Mouse (Mus musculus) cerebellum, adult 2 months (tissue): Measurements from ENCODE around the gene Rrad. TPM values are rescaled to one million over a fixed set of nuclear protein-coding genes. Genes with fewer than 3 reads are reported as not detected.

Experiments used
- DNase-seq, 2 experiments: peaks; one replicate each; pipeline ENCODE4 v3.0.0; 2021
- H3K27ac ChIP-seq: fragments of 200-500 bp; 2 replicates; pipeline ENCODE4 v1.5.1; 2012; ENCODE audit warnings: low read length, control low read depth, inconsistent platforms; ENCODE audit not compliant: insufficient read depth
- H3K27me3 ChIP-seq: fragments of 200-500 bp; 2 replicates; pipeline ENCODE4 v1.6.1; 2012; ENCODE audit warnings: inconsistent platforms, mild to moderate bottlenecking, low read length, moderate library complexity; ENCODE audit not compliant: control insufficient read depth, insufficient read depth
- H3K4me1 ChIP-seq: fragments of 200-500 bp; 2 replicates; pipeline ENCODE4 v1.6.1; 2011; ENCODE audit warnings: low read length; ENCODE audit not compliant: control insufficient read depth, insufficient read depth
- H3K4me3 ChIP-seq: fragments of 200-500 bp; replicated peaks from 2 replicates; pipeline ENCODE3; 2011; ENCODE audit warnings: mild to moderate bottlenecking, low read depth, low read length, control low read depth; ENCODE audit not compliant: insufficient read depth
- CTCF ChIP-seq: fragments of 200-500 bp; IDR thresholded peaks from 2 replicates; pipeline ENCODE4 v1.5.1; 2011; ENCODE audit warnings: low read depth, mild to moderate bottlenecking, control low read depth, low read length, moderate library complexity, borderline replicate concordance; ENCODE audit not compliant: insufficient read depth
- POLR2A ChIP-seq: fragments of 200-500 bp; IDR thresholded peaks from 2 replicates; pipeline ENCODE4 v1.6.1; 2011; ENCODE audit warnings: low read length, control low read depth, borderline replicate concordance; ENCODE audit not compliant: insufficient read depth
- WGBS: fragments of 180-500 bp; shearing (Covaris S2); methylation state at CpG from one replicate; pipeline ENCODE4 v1.1.7; 2018; 5-methylcytosine and 5-hydroxymethylcytosine counted together
- polyA plus RNA-seq: library from polyadenylated mRNA; depleted of rRNA; stranded (reverse); fragments of >200 nt; gene quantifications from 2 replicates; pipeline ENCODE4 v1.2.3, GENCODE M21; 2012

The Rrad gene
- polyA plus RNA-seq, 1 experiment: 3.3 TPM

GRCm38 (mm10) chr8:104629306-104630110 lies 1.6 kb downstream of the Rrad start:
- no peak overlapping the region for H3K4me3 ChIP-seq
- no peaks in the 10 kb centered on the region; the same call in 1 of the 2 replicates for H3K27me3 ChIP-seq
- DNase-seq: peak; percentile 23 to 33
- WGBS: 30% methylated on average over 22 of the region's 22 CpGs
- TF ChIP-seq POLR2A: no peak
- no peak for TF ChIP-seq CTCF
- H3K27ac ChIP-seq: no peak overlapping the region
- peaks cover 11% of the 10 kb centered on the region for H3K4me1 ChIP-seq

- no peaks in the 10 kb centered on the region; the same call in 1 of the 2 replicates for H3K27me3 ChIP-seq
- peaks cover 11% of the 10 kb centered on the region for H3K4me1 ChIP-seq
- DNase-seq: peak in 1 of 2 experiments; percentile 4
- H3K27ac ChIP-seq: no peak overlapping the region
- H3K4me3 ChIP-seq: no peak overlapping the region
- 78% methylated on average over 21 of the region's 21 CpGs for WGBS
- no peak for TF ChIP-seq POLR2A
- no peak for TF ChIP-seq CTCF
These were observed 2.7 kb downstream of the Rrad start for GRCm38 (mm10) chr8:104628402-104628801.

- WGBS: 70% methylated on average over 4 of the region's 4 CpGs
- H3K4me3 ChIP-seq: no peak overlapping the region
- peak in 1 of 2 experiments; percentile 2 for DNase-seq
- no peak overlapping the region for H3K27ac ChIP-seq
- H3K27me3 ChIP-seq: no peaks in the 10 kb centered on the region; the same call in 1 of the 2 replicates
- TF ChIP-seq CTCF (no peak), POLR2A (no peak)
- H3K4me1 ChIP-seq: peaks cover 11% of the 10 kb centered on the region
These were observed 3.9 kb downstream of the Rrad start for GRCm38 (mm10) chr8:104627065-104627740.

- Histone ChIP-seq H3K27ac (no peak within 1 kb of the TSS), H3K4me1 (peaks cover 2% of the 10 kb centered on the region), H3K4me3 (no peak within 1 kb of the TSS), H3K27me3 (no peaks in the 10 kb centered on the region)
- 75% methylated on average over 6 of the region's 6 CpGs for WGBS
- no peak for TF ChIP-seq CTCF
- TF ChIP-seq POLR2A: no peak
- no peak for DNase-seq
These were observed 7.0 kb downstream of the Rrad start, which contains the start of gene Cdh16 for GRCm38 (mm10) chr8:104624161-104624560. Gene Cdh16, minus strand, starts transcription at chr8:104624396.

GRCm38 (mm10) chr8:104620765-104621164 lies 10.4 kb downstream of the Rrad start:
- no peak for DNase-seq
- no peak overlapping the region for H3K4me3 ChIP-seq
- H3K27me3 ChIP-seq: no peaks in the 10 kb centered on the region
- no peak overlapping the region for H3K27ac ChIP-seq
- TF ChIP-seq CTCF: no peak
- TF ChIP-seq POLR2A: no peak
- 79% methylated on average over 5 of the region's 5 CpGs for WGBS
- no peaks in the 10 kb centered on the region for H3K4me1 ChIP-seq

- H3K4me1 ChIP-seq: peaks cover 5% of the 10 kb centered on the region; the same call in 1 of the 2 replicates
- WGBS: 57% methylated on average over 4 of the region's 4 CpGs
- no peak overlapping the region for H3K27ac ChIP-seq
- TF ChIP-seq POLR2A: no peak
- TF ChIP-seq CTCF: no peak
- H3K4me3 ChIP-seq: no peak overlapping the region
- H3K27me3 ChIP-seq: no peaks in the 10 kb centered on the region
- DNase-seq: no peak
These were observed 18.0 kb downstream of the Rrad start for GRCm38 (mm10) chr8:104613119-104613518.

GRCm38 (mm10) chr8:104611613-104612012 lies 19.5 kb downstream of the Rrad start:
- H3K4me3 ChIP-seq: no peak overlapping the region
- H3K27me3 ChIP-seq: no peaks in the 10 kb centered on the region
- peaks cover 15% of the 10 kb centered on the region for H3K4me1 ChIP-seq
- TF ChIP-seq POLR2A: no peak
- no peak for TF ChIP-seq CTCF
- H3K27ac ChIP-seq: no peak overlapping the region
- DNase-seq: no peak
- 86% methylated on average over 4 of the region's 4 CpGs for WGBS
